Mouse (Mus musculus): Measurements from ENCODE around the gene Abcc8. TPM values are rescaled to one million over a fixed set of nuclear protein-coding genes. Genes with fewer than 3 reads are reported as not detected.

Abcc8 gene
- polyA plus RNA-seq, 1 experiment from 2014 or later: 0.74 TPM

DNA sequence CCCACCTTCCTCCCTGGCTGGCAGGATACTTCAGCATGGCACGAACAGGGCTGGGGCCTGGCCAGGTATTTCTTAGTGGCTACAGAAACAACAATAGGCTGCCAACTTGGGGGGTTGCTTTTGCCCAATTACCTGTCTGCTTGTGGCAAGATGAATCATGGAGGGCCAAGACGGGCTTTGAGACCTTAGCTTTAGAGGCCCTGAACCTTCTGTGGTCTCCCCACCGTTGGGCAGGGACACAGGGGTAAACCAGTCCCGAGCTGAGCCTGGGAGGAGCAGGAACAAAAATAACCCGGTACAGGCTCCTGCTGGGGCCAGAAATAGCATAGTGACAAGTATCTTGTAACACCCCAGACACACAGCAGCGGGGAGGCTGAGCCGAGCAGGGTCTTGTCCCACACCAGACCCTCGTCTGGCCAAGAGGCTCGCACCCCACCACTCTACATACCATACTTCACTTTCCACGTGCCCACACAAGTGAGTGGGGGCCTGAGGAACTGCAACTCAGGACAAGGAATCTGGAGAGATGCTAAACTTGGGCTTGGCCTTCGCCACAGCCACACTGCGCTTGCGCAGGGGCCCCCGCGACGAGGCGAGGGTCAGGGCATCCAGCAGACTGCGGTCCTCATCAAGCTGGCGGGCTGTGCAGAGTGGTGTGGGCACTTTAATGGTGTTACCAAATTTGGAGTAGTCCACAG lies 81.5 kb downstream of the Abcc8 start:
- Histone ChIP-seq H3K4me3 (no peak overlapping the region), H3K27ac (replicated peaks) (no peak overlapping the region), H3K9me3 (replicated peaks) (no peaks in the 10 kb centered on the region), H3K27me3 (ENCODE audit: low read depth, poor library complexity, severe bottlenecking) (peaks cover 76% of the 10 kb centered on the region), H3K36me3 (no peaks in the 10 kb centered on the region), H3K4me1 (peaks cover 17% of the 10 kb centered on the region)
- no peak for DNase-seq (ENCODE audit: low spot score)
- 85% methylated on average over 19 of the region's 19 CpGs for WGBS

DNA sequence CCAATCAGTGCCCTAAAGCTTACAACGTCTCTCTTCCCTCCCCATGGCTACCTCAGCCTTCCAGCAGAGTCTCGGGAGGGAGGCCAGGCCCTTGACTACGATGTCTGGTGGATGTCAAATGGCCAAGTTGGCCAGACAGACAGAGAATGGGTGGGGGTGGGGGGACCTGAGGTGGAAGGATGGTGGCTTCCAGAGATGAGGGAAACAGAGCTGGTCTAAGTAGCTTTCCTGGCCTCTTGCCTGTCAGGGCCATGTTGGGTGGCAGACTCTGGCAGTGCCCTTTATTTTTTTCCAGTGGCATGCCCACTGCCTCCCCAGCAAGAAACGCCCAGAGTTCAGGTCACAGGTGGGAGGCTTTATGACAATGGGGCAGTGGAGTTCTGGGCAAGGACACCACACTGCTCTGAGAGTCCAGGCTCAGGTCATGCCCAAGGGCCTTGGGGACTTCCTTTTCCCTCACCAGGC lies 82.5 kb downstream of the Abcc8 start:
- H3K27ac ChIP-seq (replicated peaks): no peak overlapping the region
- H3K36me3 ChIP-seq: no peaks in the 10 kb centered on the region
- 63% methylated on average over 4 of the region's 4 CpGs for WGBS
- peaks cover 84% of the 10 kb centered on the region for H3K27me3 ChIP-seq (ENCODE audit: low read depth, poor library complexity, severe bottlenecking)
- no peak overlapping the region for H3K4me3 ChIP-seq
- H3K4me1 ChIP-seq: peaks cover 27% of the 10 kb centered on the region
- H3K9me3 ChIP-seq (replicated peaks): no peaks in the 10 kb centered on the region
- no peak for DNase-seq (ENCODE audit: low spot score)

DNA sequence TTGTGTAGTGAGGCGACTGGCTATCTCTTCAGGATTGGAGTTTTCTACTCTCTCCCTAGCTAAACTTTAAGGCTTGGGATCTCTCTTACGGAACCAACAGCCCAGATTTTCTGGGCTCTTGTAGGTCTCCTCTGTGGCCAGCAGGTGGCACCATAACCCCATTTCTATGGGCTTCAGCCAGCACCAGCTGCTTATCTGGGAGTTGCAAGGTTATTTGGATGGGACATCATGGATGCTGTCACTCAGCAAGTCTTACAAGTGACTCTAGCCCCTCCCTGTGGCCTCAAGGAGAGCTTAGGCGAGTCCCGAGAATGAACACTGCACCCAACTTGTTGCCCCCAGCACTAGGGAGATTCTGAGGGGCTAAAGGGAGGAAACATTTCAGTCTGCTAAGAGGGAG lies 83.7 kb downstream of the Abcc8 start:
- Histone ChIP-seq H3K27me3 (ENCODE audit: low read depth, poor library complexity, severe bottlenecking) (peaks cover 90% of the 10 kb centered on the region), H3K4me3 (no peak overlapping the region), H3K36me3 (no peaks in the 10 kb centered on the region), H3K4me1 (peaks cover 27% of the 10 kb centered on the region), H3K27ac (replicated peaks) (no peak overlapping the region), H3K9me3 (replicated peaks) (no peaks in the 10 kb centered on the region)
- WGBS: 3% methylated on average over 4 of the region's 4 CpGs
- DNase-seq (ENCODE audit: low spot score): peak; percentile 72

DNA sequence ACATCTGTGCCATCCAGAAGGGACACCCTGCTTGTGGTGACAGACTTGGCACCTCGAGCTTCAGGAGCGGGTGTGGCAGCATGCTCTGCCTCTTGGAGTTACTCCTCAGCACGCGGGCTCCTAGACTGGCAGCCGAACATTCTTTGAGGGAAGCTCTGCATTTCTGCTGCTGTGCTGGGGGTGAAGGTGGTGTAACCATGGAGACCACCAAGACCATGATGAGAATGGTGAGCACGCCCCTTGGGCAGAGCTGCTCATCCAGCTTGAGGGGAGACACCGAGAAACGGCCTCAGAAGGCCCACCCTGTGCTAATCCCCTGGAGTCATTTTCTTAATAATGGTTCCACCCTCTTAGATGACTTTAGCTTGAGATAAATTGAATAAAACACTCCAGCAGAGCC lies 87.0 kb downstream of the Abcc8 start:
- DNase-seq (ENCODE audit: low spot score): peak; percentile 55
- H3K4me3 ChIP-seq: peak overlapping the region; percentile 7; the same call in 1 of the 2 replicates
- no peaks in the 10 kb centered on the region for H3K36me3 ChIP-seq
- H3K9me3 ChIP-seq (replicated peaks): peaks cover 12% of the 10 kb centered on the region; the same call in 1 of the 2 replicates
- no peak overlapping the region for H3K27ac ChIP-seq (replicated peaks)
- H3K4me1 ChIP-seq: peaks cover 18% of the 10 kb centered on the region
- 17% methylated on average over 8 of the region's 8 CpGs for WGBS
- peaks cover 77% of the 10 kb centered on the region for H3K27me3 ChIP-seq (ENCODE audit: low read depth, poor library complexity, severe bottlenecking)

DNA sequence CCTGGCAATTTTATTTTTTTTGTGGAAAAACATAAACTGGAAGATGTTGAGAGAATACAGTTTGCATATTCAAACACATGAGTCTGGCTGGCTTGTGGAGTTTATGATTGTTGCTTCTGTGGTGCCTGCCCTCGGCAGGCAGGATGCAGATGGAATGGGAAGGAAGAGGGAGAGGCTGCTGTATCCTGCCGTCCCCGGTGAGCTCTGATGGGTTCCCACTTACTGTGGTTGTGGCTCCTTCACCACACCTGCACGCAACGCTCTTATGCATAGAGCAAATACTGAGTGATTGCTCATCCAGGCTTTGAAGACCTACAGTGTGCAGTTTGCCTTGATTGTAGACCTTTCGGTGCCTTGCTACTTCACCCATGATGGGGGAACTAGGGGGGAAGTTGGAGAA lies 91.6 kb downstream of the Abcc8 start:
- DNase-seq (ENCODE audit: low spot score): no peak
- H3K36me3 ChIP-seq: peaks cover 24% of the 10 kb centered on the region
- H3K9me3 ChIP-seq (replicated peaks): peaks cover 12% of the 10 kb centered on the region; the same call in 1 of the 2 replicates
- 96% methylated on average over 6 of the region's 6 CpGs for WGBS
- no peak overlapping the region for H3K4me3 ChIP-seq
- H3K27me3 ChIP-seq (ENCODE audit: low read depth, poor library complexity, severe bottlenecking): peaks cover 32% of the 10 kb centered on the region
- H3K4me1 ChIP-seq: peaks cover 13% of the 10 kb centered on the region
- no peak overlapping the region for H3K27ac ChIP-seq (replicated peaks)

DNA sequence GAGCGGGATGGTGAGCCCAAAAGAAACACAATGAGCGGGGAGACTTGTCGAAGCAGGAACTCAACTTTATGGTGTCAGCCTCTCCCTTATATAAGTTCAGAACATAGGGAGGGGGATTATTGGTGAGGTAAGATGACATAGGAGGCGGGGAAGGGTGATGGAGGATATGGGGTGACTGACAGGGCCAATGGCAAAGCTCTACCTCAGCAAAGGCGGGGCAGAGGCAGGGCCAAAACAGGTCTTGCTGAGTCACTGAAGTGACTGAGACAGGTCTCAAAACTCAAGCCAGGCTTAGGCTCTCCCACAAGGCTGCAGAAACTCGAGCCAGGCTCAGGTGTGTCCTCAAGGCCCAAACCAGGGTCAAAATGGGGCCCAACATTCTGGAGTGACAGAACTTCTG lies 93.5 kb downstream of the Abcc8 start:
- peaks cover 12% of the 10 kb centered on the region; the same call in 1 of the 2 replicates for H3K9me3 ChIP-seq (replicated peaks)
- peaks cover 43% of the 10 kb centered on the region for H3K36me3 ChIP-seq
- WGBS: 91% methylated on average over 6 of the region's 6 CpGs
- peaks cover 17% of the 10 kb centered on the region for H3K27me3 ChIP-seq (ENCODE audit: low read depth, poor library complexity, severe bottlenecking)
- no peak overlapping the region for H3K4me3 ChIP-seq
- peaks cover 4% of the 10 kb centered on the region; the same call in 1 of the 2 replicates for H3K4me1 ChIP-seq
- no peak overlapping the region for H3K27ac ChIP-seq (replicated peaks)
- no peak for DNase-seq (ENCODE audit: low spot score)

DNA sequence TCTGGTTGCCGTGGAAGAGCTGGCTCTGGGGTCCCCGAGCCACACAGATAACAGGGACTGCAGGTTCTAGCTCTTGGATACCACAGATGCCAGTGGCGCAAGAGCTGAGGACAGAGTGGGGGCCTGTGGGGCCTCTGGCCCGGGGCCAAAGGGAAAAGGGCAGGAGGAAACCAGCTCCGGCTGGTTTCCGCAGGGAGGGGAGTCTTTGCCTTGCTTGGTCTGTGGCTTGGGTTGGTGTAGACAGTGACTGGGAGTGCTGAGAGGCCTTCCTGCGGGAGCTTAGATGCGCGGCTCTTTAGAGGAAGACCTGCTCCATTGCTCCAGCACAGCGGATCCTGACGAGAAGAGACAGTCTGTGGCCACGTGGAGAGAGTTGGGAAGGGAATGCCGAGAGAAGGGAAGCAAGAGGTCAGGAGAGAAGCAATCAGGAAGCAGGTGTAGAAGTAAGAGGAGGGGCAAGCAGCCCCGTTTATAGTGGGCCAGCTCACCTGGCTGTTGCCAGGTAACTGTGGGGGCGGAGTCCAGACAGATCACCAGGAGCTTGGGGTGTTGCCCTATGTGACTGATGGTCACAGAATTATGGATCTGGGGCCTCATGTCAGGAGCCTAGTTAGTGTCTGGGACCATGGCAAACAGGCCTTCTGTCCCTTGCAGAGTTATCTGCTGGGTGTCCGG lies 94.9 kb downstream of the Abcc8 start:
- 82% methylated on average over 16 of the region's 16 CpGs for WGBS

DNA sequence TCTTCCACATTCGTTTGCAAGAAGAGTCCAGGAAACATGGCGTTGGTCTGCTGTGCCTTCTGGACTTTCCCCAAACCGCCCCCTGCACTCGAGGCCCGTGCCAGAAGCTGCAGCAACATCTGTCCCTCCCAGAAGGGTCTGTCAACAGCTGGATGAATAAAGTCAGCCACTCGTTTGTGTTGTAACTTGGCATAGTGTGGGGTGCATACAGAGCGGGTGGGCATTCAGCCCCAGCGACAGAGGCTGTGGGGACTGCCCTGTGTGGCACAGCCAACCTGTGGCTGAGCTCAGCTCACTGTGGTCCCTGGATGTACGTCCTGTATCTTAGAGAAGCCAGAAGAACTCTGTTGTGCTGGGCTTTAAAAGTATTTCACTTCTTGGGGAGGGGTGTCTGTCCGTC lies 95.8 kb downstream of the Abcc8 start:
- 91% methylated on average over 10 of the region's 10 CpGs for WGBS
- no peak for DNase-seq (ENCODE audit: low spot score)
- Histone ChIP-seq H3K4me3 (no peak overlapping the region), H3K27ac (replicated peaks) (no peak overlapping the region), H3K9me3 (replicated peaks) (peaks cover 8% of the 10 kb centered on the region; the same call in 1 of the 2 replicates), H3K36me3 (peaks cover 66% of the 10 kb centered on the region), H3K27me3 (ENCODE audit: low read depth, poor library complexity, severe bottlenecking) (no peaks in the 10 kb centered on the region), H3K4me1 (peaks cover 4% of the 10 kb centered on the region; the same call in 1 of the 2 replicates)

More for the DNA sequence above, 94.9 kb downstream of the Abcc8 start:
- Histone ChIP-seq H3K9me3 (replicated peaks) (peaks cover 12% of the 10 kb centered on the region; the same call in 1 of the 2 replicates), H3K36me3 (peaks cover 57% of the 10 kb centered on the region), H3K27ac (replicated peaks) (no peak overlapping the region), H3K27me3 (ENCODE audit: low read depth, poor library complexity, severe bottlenecking) (peaks cover 3% of the 10 kb centered on the region; the same call in 1 of the 2 replicates), H3K4me1 (peaks cover 4% of the 10 kb centered on the region; the same call in 1 of the 2 replicates), H3K4me3 (no peak overlapping the region)
- no peak for DNase-seq (ENCODE audit: low spot score)

DNA sequence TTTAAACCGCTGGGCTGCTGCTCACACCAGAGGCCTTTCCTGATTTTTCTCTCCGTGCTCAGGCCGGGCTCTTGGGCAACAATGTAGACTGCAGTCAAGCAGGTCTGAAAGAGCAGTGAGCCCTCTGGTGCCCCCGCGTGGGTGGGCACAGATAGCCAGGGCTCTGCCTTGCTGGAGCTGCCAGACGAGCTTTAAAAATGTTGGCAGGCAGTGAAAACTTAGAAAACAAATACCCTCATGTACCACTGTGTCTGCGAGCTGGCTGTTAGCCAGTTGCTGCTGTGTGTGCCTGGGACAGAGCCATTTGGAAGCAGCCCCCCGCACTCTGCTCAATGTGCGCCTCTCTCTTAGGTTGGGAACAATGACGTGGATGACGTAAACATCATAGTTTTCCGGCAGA lies 102.2 kb downstream of the Abcc8 start:
- no peaks in the 10 kb centered on the region for H3K27me3 ChIP-seq (ENCODE audit: low read depth, poor library complexity, severe bottlenecking)
- no peak for DNase-seq (ENCODE audit: low spot score)
- H3K4me1 ChIP-seq: no peaks in the 10 kb centered on the region
- 94% methylated on average over 12 of the region's 12 CpGs for WGBS
- H3K27ac ChIP-seq (replicated peaks): no peak overlapping the region
- no peaks in the 10 kb centered on the region for H3K9me3 ChIP-seq (replicated peaks)
- peaks cover 95% of the 10 kb centered on the region for H3K36me3 ChIP-seq
- H3K4me3 ChIP-seq: no peak overlapping the region

DNA sequence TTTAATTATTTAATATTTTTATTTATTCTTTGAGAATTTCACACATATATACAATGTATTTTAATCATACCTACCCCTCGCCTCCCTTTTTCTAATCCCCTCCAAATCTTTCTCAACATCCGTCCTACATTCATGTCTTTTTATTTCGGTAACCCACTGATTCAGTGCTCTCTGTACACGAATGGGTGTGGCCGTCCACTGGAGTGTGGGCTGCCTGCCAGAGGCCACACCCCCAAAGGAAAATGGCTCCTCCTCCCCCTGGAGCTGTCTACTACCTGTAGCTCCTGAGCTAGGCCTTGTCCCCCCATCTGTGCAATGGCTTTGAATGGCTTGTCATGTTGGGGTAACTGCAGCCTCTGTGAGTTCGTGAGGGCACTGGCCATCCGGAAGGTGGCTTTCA lies 103.0 kb downstream of the Abcc8 start:
- H3K9me3 ChIP-seq (replicated peaks): no peaks in the 10 kb centered on the region
- H3K27ac ChIP-seq (replicated peaks): no peak overlapping the region
- 89% methylated on average over 7 of the region's 7 CpGs for WGBS
- no peaks in the 10 kb centered on the region for H3K4me1 ChIP-seq
- DNase-seq (ENCODE audit: low spot score): no peak
- peaks cover 95% of the 10 kb centered on the region for H3K36me3 ChIP-seq
- H3K4me3 ChIP-seq: no peak overlapping the region
- no peaks in the 10 kb centered on the region for H3K27me3 ChIP-seq (ENCODE audit: low read depth, poor library complexity, severe bottlenecking)

DNA sequence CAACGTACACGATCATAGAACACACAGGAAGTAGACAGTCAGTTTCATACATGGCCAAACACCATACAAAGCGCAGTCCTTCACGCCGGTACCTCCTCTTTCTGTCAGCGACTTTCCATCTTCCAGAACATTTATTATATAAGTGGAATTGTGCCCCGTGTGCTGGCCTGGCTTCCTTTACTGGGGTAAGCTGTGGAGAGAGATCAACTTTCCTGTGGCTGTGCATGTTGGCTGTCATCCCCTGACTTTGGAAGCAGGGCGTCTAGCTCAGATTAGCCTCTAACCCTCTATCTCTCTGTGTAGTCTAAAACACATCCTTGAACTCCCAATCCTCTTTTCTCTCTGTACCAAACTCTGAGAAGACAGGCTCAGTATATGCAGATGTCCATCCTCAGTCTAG lies 111.0 kb downstream of the Abcc8 start:
- H3K4me1 ChIP-seq: no peaks in the 10 kb centered on the region
- no peak overlapping the region for H3K27ac ChIP-seq (replicated peaks)
- no peak overlapping the region for H3K4me3 ChIP-seq
- peaks cover 98% of the 10 kb centered on the region for H3K36me3 ChIP-seq
- no peaks in the 10 kb centered on the region for H3K9me3 ChIP-seq (replicated peaks)
- 95% methylated on average over 8 of the region's 8 CpGs for WGBS
- H3K27me3 ChIP-seq (ENCODE audit: low read depth, poor library complexity, severe bottlenecking): no peaks in the 10 kb centered on the region
- no peak for DNase-seq (ENCODE audit: low spot score)

DNA sequence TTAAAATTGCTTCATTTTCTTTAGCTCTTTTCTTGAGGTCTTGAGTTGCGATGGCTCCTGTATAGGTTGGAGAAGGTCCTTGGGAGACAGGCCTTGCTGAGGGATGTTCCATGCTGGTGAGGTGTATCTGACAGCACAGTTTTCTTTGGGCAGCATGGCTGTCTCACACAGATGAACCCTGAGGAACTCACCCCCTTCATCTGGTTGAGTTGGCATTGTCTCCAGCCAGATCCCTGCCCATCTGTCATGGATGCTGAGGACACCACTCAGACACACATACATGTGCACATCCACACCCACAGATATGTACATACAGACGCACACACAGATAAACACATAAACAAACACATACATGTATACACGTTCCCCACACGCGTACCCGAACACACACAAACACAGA lies 116.5 kb downstream of the Abcc8 start:
- Histone ChIP-seq H3K27me3 (ENCODE audit: low read depth, poor library complexity, severe bottlenecking) (no peaks in the 10 kb centered on the region), H3K4me3 (no peak overlapping the region), H3K27ac (replicated peaks) (no peak overlapping the region), H3K9me3 (replicated peaks) (no peaks in the 10 kb centered on the region), H3K4me1 (no peaks in the 10 kb centered on the region), H3K36me3 (peaks cover 98% of the 10 kb centered on the region)
- DNase-seq (ENCODE audit: low spot score): no peak
- 94% methylated on average over 6 of the region's 6 CpGs for WGBS

DNA sequence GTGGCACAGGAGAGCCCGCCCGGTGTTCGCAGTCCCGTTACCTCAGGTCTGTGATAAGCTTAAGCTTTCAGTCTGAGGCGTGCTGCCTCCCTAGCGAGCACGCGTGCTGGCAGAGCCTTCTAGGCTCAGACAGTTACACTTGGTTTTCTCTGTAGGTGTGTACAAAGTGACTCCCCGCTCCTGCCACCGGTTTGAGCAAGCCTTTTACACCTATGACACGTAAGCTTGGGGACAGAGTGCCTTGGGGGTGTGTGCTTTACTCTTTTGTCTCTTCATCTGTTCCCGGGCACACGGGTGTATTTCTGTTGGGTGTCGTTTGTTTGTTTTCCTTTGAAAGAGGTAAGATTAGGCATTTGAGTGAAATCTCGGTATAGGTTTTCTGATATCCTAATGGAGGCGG lies 118.2 kb downstream of the Abcc8 start:
- no peaks in the 10 kb centered on the region for H3K27me3 ChIP-seq (ENCODE audit: low read depth, poor library complexity, severe bottlenecking)
- H3K4me1 ChIP-seq: no peaks in the 10 kb centered on the region
- H3K9me3 ChIP-seq (replicated peaks): no peaks in the 10 kb centered on the region
- no peak overlapping the region for H3K27ac ChIP-seq (replicated peaks)
- DNase-seq (ENCODE audit: low spot score): no peak
- H3K36me3 ChIP-seq: peaks cover 98% of the 10 kb centered on the region
- WGBS: 94% methylated on average over 16 of the region's 16 CpGs
- no peak overlapping the region for H3K4me3 ChIP-seq
